Mouse (Mus musculus): ENCODE measurements around the gene Stk17b.

Gene Stk17b

GRCm38 (mm10) chr1:53706431-53707361 lies 78.3 kb downstream of the Stk17b start, which contains the start of gene Dnah7a:
Gene Dnah7a (minus strand): TSS chr1:53706784.
- TF ChIP-seq CTCF (conservative IDR thresholded peaks at IDR 0.05; ENCODE audit: low read length), result peak; percentile 20; the same call in 1 of the 2 replicates
- no peak for TF ChIP-seq NANOG (IDR thresholded peaks at IDR 0.05; ENCODE audit: borderline replicate concordance, low read length)
- TF ChIP-seq POU5F1 (IDR thresholded peaks at IDR 0.05; ENCODE audit: borderline replicate concordance, low read length), result no peak
- peaks cover 16% of the 10 kb centered on the region for H3K4me1 ChIP-seq (replicated peaks; ENCODE audit: low read depth, low read length)
- H3K36me3 ChIP-seq (ENCODE audit: insufficient read depth, low read length), result no peaks in the 10 kb centered on the region
- H3K4me3 ChIP-seq (replicated peaks; ENCODE audit: low read length), result peak within 1 kb of the TSS; percentile 80
- no peaks in the 10 kb centered on the region for H3K27me3 ChIP-seq (ENCODE audit: insufficient read depth, low read length)
- H3K9me3 ChIP-seq (ENCODE audit: low read length), result no peaks in the 10 kb centered on the region

Measured in E14TG2a.4 (cell line).